Mouse (Mus musculus) CH12.LX (cell line): ENCODE data around the gene Gm42417. TPM values are rescaled to one million over a fixed set of nuclear protein-coding genes. Genes with fewer than 3 reads are reported as not detected.

Source experiments
- DNase-seq: peaks from one replicate; pipeline ENCODE4 v3.0.0-alpha.2; 2013; ENCODE audit errors: extremely low read depth
- H3K27ac ChIP-seq: 2 replicates; pipeline ENCODE4 v1.5.1; 2012; ENCODE audit warnings: low read depth, mild to moderate bottlenecking, control low read depth, moderate library complexity; ENCODE audit not compliant: insufficient read depth
- H3K27me3 ChIP-seq: replicated peaks from 2 replicates; pipeline ENCODE3; 2012; ENCODE audit warnings: inconsistent platforms
- H3K36me3 ChIP-seq, 2 experiments: replicated peaks in 1 of 2; 2 replicates each; pipeline versions ENCODE3 to v1.6.1; 2012; ENCODE audit warnings: inconsistent platforms in 1 of 2, low read length in 1 of 2, mild to moderate bottlenecking in 1 of 2, mixed read lengths in 1 of 2, moderate library complexity in 1 of 2; ENCODE audit not compliant: control insufficient read depth in 1 of 2, insufficient read depth in 1 of 2
- H3K4me1 ChIP-seq, 2 experiments: 2 replicates each; pipeline ENCODE4 v1.6.1; 2012; ENCODE audit warnings: inconsistent platforms in 1 of 2, moderate library complexity in 1 of 2; ENCODE audit not compliant: insufficient read depth in 2 of 2, control insufficient read depth in 1 of 2
- H3K4me2 ChIP-seq: 2 replicates; pipeline ENCODE4 v1.6.1; 2012; ENCODE audit warnings: low read depth, mild to moderate bottlenecking, control low read depth; ENCODE audit not compliant: poor library complexity, insufficient read depth, severe bottlenecking
- H3K4me3 ChIP-seq, 3 experiments: fragments of 150-350 bp in 1 of 3; sonication (generic) in 1 of 3; replicated peaks in 1 of 3; 2 replicates each; pipeline versions ENCODE3 to v1.5.1; 2011 to 2012; ENCODE audit warnings: low read depth in 2 of 3, low read length in 2 of 3, mild to moderate bottlenecking in 2 of 3, moderate library complexity in 2 of 3, control low read depth in 1 of 3, improper control_type of control experiment in 1 of 3, inconsistent platforms in 1 of 3, mixed read lengths in 1 of 3; ENCODE audit not compliant: poor library complexity in 1 of 3
- H3K79me2 ChIP-seq: replicated peaks from 2 replicates; pipeline ENCODE4 v1.6.1; 2012; ENCODE audit warnings: mild to moderate bottlenecking, moderate library complexity; ENCODE audit not compliant: control insufficient read depth, poor library complexity, insufficient read depth, severe bottlenecking; ENCODE audit errors: extremely low read depth
- H3K9ac ChIP-seq: 2 replicates; pipeline ENCODE4 v1.6.1; 2012; ENCODE audit warnings: low read depth, mild to moderate bottlenecking, control low read depth, moderate library complexity; ENCODE audit not compliant: insufficient read depth
- H3K9me3 ChIP-seq: replicated peaks from 2 replicates; pipeline ENCODE3; 2012; ENCODE audit warnings: low read length, inconsistent platforms, mixed read lengths
- BHLHE40 ChIP-seq: IDR thresholded peaks from 2 replicates; pipeline ENCODE4 v1.6.1; 2011; ENCODE audit warnings: mild to moderate bottlenecking, low read depth, low read length, improper control_type of control experiment
- CHD1 ChIP-seq: IDR thresholded peaks from 2 replicates; pipeline ENCODE4 v1.6.1; 2012; ENCODE audit warnings: low read depth, low read length, improper control_type of control experiment, inconsistent platforms
- CTCF ChIP-seq, 2 experiments: IDR thresholded peaks in 1 of 2; conservative IDR thresholded peaks in 1 of 2; 2 replicates each; pipeline ENCODE4 v1.5.1; 2011 to 2012; ENCODE audit warnings: low read depth in 2 of 2, low read length in 2 of 2, improper control_type of control experiment in 1 of 2, inconsistent platforms in 1 of 2, mild to moderate bottlenecking in 1 of 2, moderate library complexity in 1 of 2
- ELF1 ChIP-seq: IDR thresholded peaks from 2 replicates; pipeline ENCODE4 v1.6.1; 2014; ENCODE audit warnings: low read depth, mild to moderate bottlenecking, inconsistent platforms, low read length, improper control_type of control experiment
- ETS1 ChIP-seq: conservative IDR thresholded peaks from 2 replicates; pipeline ENCODE4 v1.6.1; 2012; ENCODE audit warnings: low read depth, mild to moderate bottlenecking, inconsistent platforms, low read length, improper control_type of control experiment, moderate library complexity
- GABPA ChIP-seq: IDR thresholded peaks from 2 replicates; pipeline ENCODE4 v1.6.1; 2012; ENCODE audit warnings: low read depth, low read length, improper control_type of control experiment, inconsistent platforms; ENCODE audit not compliant: insufficient replicate concordance
- IRF4 ChIP-seq: IDR thresholded peaks from 2 replicates; pipeline ENCODE4 v1.6.1; 2014; ENCODE audit warnings: low read depth, mild to moderate bottlenecking, inconsistent platforms, low read length, improper control_type of control experiment
- JUND ChIP-seq: conservative IDR thresholded peaks from 2 replicates; pipeline ENCODE4 v1.6.1; 2011; ENCODE audit warnings: low read depth, low read length, improper control_type of control experiment
- KAT2A ChIP-seq: IDR thresholded peaks from 2 replicates; pipeline ENCODE4 v1.6.1; 2012; ENCODE audit warnings: low read length, improper control_type of control experiment, inconsistent platforms; ENCODE audit not compliant: insufficient replicate concordance
- MAFK ChIP-seq: IDR thresholded peaks from 2 replicates; pipeline ENCODE4 v1.6.1; 2011; ENCODE audit warnings: low read length, improper control_type of control experiment; ENCODE audit not compliant: insufficient replicate concordance
- MAX ChIP-seq: IDR thresholded peaks from 2 replicates; pipeline ENCODE4 v1.6.1; 2011; ENCODE audit warnings: low read length, improper control_type of control experiment
- MAZ ChIP-seq: IDR thresholded peaks from 2 replicates; pipeline ENCODE4 v1.6.1; 2012; ENCODE audit warnings: low read depth, mild to moderate bottlenecking, inconsistent platforms, low read length, improper control_type of control experiment, moderate library complexity
- MYC ChIP-seq: IDR thresholded peaks from 2 replicates; pipeline ENCODE4 v1.6.1; 2011; ENCODE audit warnings: low read depth, mild to moderate bottlenecking, improper control_type of control experiment, low read length
- NELFE ChIP-seq: IDR thresholded peaks from 2 replicates; pipeline ENCODE4 v1.6.1; 2011; ENCODE audit warnings: low read depth, low read length, improper control_type of control experiment
- PAX5 ChIP-seq: IDR thresholded peaks from 2 replicates; pipeline ENCODE4 v1.6.1; 2012; ENCODE audit warnings: low read length, inconsistent platforms, mixed read lengths
- POLR2A ChIP-seq: IDR thresholded peaks from 2 replicates; pipeline ENCODE4 v1.6.1; 2011; ENCODE audit warnings: low read depth, mild to moderate bottlenecking, improper control_type of control experiment, low read length
- POLR2AphosphoS2 ChIP-seq: IDR thresholded peaks from 2 replicates; pipeline ENCODE4 v1.6.1; 2011; ENCODE audit warnings: low read depth, low read length, improper control_type of control experiment
- RAD21 ChIP-seq: IDR thresholded peaks from 2 replicates; pipeline ENCODE4 v1.6.1; 2011; ENCODE audit warnings: low read depth, mild to moderate bottlenecking, low read length, improper control_type of control experiment, moderate library complexity
- RCOR1 ChIP-seq: conservative IDR thresholded peaks from 2 replicates; pipeline ENCODE4 v1.6.1; 2012; ENCODE audit warnings: low read depth, mild to moderate bottlenecking, inconsistent platforms, low read length, improper control_type of control experiment
- SIN3A ChIP-seq: IDR thresholded peaks from 2 replicates; pipeline ENCODE4 v1.6.1; 2012; ENCODE audit warnings: low read length, improper control_type of control experiment, inconsistent platforms
- SMC3 ChIP-seq: IDR thresholded peaks from 2 replicates; pipeline ENCODE4 v1.6.1; 2011; ENCODE audit warnings: low read depth, low read length, improper control_type of control experiment
- TBP ChIP-seq: conservative IDR thresholded peaks from 2 replicates; pipeline ENCODE4 v1.6.1; 2011; ENCODE audit warnings: low read depth, low read length, improper control_type of control experiment
- UBTF ChIP-seq: IDR thresholded peaks from 2 replicates; pipeline ENCODE4 v1.6.1; 2012; ENCODE audit warnings: low read depth, mild to moderate bottlenecking, inconsistent platforms, low read length, improper control_type of control experiment, moderate library complexity
- USF2 ChIP-seq: conservative IDR thresholded peaks from 2 replicates; pipeline ENCODE4 v1.6.1; 2011; ENCODE audit warnings: low read depth, low read length, improper control_type of control experiment
- ZC3H11A ChIP-seq: IDR thresholded peaks from 2 replicates; pipeline ENCODE4 v1.6.1; 2012; ENCODE audit warnings: low read depth, mild to moderate bottlenecking, inconsistent platforms, low read length, improper control_type of control experiment
- ZKSCAN1 ChIP-seq: IDR thresholded peaks from 2 replicates; pipeline ENCODE4 v1.6.1; 2012; ENCODE audit warnings: low read depth, inconsistent platforms, low read length, improper control_type of control experiment, borderline replicate concordance
- ZMIZ1 ChIP-seq: IDR thresholded peaks from 2 replicates; pipeline ENCODE4 v1.6.1; 2012; ENCODE audit warnings: low read depth, mild to moderate bottlenecking, inconsistent platforms, low read length, improper control_type of control experiment
- ZNF384 ChIP-seq: IDR thresholded peaks from 2 replicates; pipeline ENCODE4 v1.6.1; 2012; ENCODE audit warnings: low read depth, low read length, improper control_type of control experiment, inconsistent platforms
- dilution Hi-C: fragments of 300-500 bp; cut with MboI; formaldehyde crosslinking; loops from 2 replicates; pipeline ENCODE4 v1.14.3; 2020; ENCODE audit warnings: low sequenced_read_pairs; ENCODE audit not compliant: extremely low pct_unique_long_range_greater_than_20kb, extremely low pct_ligation_motif_present
- in situ Hi-C: fragments of 300-500 bp; cut with MboI; formaldehyde crosslinking; loops from 3 replicates; pipeline ENCODE4 v1.14.3; 2019; ENCODE audit warnings: low sequenced_read_pairs, low pct_ligation_motif_present, low pct_unique_long_range_greater_than_20kb, mixed read lengths
- polyA plus RNA-seq: library from polyadenylated mRNA; unstranded; fragments of >175 nt; gene quantifications from 2 replicates; pipeline ENCODE4 v1.2.1, GENCODE M21; 2012; ENCODE audit warnings: low read depth; ENCODE audit not compliant: insufficient read length
- total RNA-seq, 2 experiments: library from RNA; depleted of rRNA; stranded (reverse); fragments of 300-350 nt in 1 of 2; fragments of >200 nt in 1 of 2; gene quantifications; 2 replicates each; pipeline ENCODE4 v1.2.3; 2012 to 2014

Gm42417 gene
- total and polyA plus RNA-seq, 3 experiments = 0.08 to 3.9 TPM; not detected in 1

DNA sequence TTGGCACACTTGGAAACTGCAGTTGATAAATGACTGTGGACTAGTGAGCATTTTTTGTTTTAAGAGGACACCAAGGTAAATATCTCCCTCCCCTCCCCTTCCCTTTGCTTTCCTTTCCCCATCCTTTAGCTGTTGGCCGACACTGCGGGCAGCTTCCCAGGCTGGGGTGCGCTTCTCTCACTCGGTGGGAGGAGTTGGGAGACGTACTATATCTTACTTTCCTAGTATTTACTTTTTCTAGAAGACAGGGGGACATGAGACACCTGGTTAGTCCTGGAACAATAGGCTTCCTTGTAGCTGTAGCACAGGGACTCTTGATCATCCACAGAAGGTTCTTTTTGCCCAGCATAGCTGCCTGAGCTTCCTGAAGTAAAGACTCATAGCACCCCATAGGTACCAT, 15.2 kb downstream of the Gm42417 start:
- dilution Hi-C loops = no loop called here
- Histone ChIP-seq H3K9me3 (no peaks in the 10 kb centered on the region), H3K27ac (no peak overlapping the region), H3K4me2 (no peak overlapping the region), H3K4me3 (no peak overlapping the region), H3K36me3 (peaks cover 56 to 79% of the 10 kb centered on the region in 2 experiments), H3K27me3 (no peaks in the 10 kb centered on the region), H3K9ac (no peak overlapping the region), H3K79me2 (no peaks in the 10 kb centered on the region), H3K4me1 (no peaks in the 10 kb centered on the region)
- no peak for DNase-seq
- no peak for TF ChIP-seq BHLHE40
- TF ChIP-seq CHD1 = no peak
- no peak for TF ChIP-seq ZC3H11A
- TF ChIP-seq ZNF384 = no peak
- no peak for TF ChIP-seq MAFK
- no peak for TF ChIP-seq SIN3A
- TF ChIP-seq MAX = no peak
- no peak for TF ChIP-seq SMC3
- no peak for TF ChIP-seq MAZ
- TF ChIP-seq USF2 = no peak
- no peak for TF ChIP-seq RCOR1
- no peak for TF ChIP-seq ELF1
- TF ChIP-seq ZMIZ1 = no peak
- TF ChIP-seq CTCF (conservative IDR thresholded peaks at IDR 0.05 in 1 of 2, IDR thresholded peaks at IDR 0.05 in 1 of 2; ENCODE audit: low read depth in 2 of 2, low read length in 2 of 2) = no peak
- no peak for TF ChIP-seq GABPA
- no peak for TF ChIP-seq IRF4
- TF ChIP-seq RAD21 = no peak
- TF ChIP-seq TBP = no peak
- no peak for TF ChIP-seq UBTF
- no peak for TF ChIP-seq ZKSCAN1
- in situ Hi-C loops = no loop called here

DNA sequence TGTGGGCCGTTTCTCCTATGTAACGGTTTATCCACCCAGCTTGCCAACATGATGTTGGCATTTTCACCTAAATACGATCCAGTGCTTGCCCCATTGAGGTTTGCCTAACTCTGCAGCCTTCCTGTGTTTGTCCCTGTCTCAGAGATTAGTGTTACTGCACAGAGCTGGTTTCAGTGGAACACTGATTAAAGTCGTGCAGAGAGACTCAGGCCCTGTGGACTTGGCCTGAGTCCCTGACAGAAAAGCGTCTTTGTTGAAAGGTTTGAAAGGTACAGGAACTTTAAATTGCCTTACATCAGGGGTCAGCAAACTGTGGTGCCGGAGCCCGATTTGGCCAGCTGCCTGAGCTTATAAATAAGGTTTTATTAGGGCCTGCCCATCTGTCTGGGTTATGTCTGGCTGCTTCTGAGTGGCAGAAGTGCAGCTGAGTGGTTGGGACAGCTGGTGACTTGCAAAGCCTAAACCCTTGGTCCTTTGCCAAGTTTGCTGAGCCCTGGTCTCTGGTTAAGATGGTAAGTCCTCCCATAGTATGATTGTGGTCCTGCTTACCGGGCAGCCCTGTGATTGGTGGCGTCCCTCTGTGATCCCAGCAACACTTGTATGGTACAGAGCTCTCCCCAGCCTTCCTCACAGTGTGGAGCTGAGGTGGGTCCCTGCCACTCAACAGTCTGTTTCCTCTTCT, 15.8 kb downstream of the Gm42417 start:
- peaks cover 60 to 85% of the 10 kb centered on the region in 2 experiments for H3K36me3 ChIP-seq
- in situ Hi-C loops = no loop called here
- no peaks in the 10 kb centered on the region for H3K27me3 ChIP-seq
- H3K27ac ChIP-seq = no peak overlapping the region
- no peak overlapping the region for H3K4me2 ChIP-seq
- H3K79me2 ChIP-seq = no peaks in the 10 kb centered on the region
- dilution Hi-C loops = no loop called here
- H3K4me3 ChIP-seq = no peak overlapping the region
- no peak for TF ChIP-seq POLR2AphosphoS2
- no peak for TF ChIP-seq SIN3A
- TF ChIP-seq USF2 = no peak
- TF ChIP-seq TBP = no peak
- no peak for TF ChIP-seq PAX5
- TF ChIP-seq BHLHE40 = no peak
- no peak for TF ChIP-seq ZNF384
- TF ChIP-seq JUND = no peak
- no peak for TF ChIP-seq RAD21
- no peak for TF ChIP-seq KAT2A
- TF ChIP-seq CHD1 = no peak
- no peak for TF ChIP-seq GABPA
- TF ChIP-seq MYC = no peak
- TF ChIP-seq ETS1 = no peak
- no peak for TF ChIP-seq NELFE
- no peak for TF ChIP-seq POLR2A
- no peak overlapping the region for H3K9ac ChIP-seq
- H3K9me3 ChIP-seq = no peaks in the 10 kb centered on the region
- H3K4me1 ChIP-seq = no peaks in the 10 kb centered on the region
- no peak for DNase-seq
